8 mouse cellular contexts compared by ENCODE assay signal in the genomic region with DNA sequence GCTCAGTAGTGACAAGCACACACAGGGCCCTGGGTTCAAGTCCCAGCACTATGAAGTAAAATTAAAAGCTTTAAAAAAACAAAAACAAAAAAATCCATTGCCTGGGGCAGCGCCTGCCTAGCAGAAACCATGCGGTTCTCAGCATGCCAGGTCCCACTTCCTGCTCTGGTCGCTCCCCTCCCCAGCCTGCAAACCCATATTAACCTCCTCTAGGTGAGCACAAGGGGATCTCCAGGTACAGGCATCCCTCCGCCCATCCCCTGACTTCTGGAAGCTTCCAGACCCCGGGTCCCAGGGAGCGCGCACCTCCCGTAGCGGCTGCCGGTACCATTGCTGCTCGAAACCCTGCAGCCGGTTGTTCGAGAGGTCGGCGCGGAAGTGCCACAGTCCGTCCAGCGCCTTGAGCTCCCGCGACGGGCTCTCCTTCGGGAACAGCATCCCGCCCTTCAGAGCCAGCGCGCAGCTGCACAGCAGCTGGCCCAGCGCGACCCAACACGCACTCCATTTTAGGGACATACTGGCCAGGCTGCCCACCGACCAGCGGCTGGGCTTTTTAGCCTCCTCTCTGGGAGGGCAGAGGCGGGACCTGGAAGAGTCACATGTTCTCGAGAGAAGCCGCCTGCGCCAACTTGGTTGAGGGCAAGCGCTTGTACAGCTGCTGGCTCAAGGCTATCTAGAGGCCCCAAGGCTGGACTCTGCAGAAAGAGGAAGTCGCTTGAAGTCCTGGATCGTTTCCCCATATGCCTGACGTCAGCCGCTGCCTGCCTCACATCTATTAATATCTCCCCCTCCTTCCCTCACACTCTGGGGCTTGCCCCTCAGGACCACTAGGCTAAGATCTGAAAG. TPM values are rescaled to one million over a fixed set of nuclear protein-coding genes. Genes with fewer than 3 reads are reported as not detected.
A peak's percentile ranks its signal among the peaks of the same experiment; 100 is the strongest.
DNase-seq lines count a peak whose midpoint lies in the region; ATAC-seq lines count a peak whose summit lies in the region.

A gene (minus strand): TSS at position 749 of the 846 bp plus-strand sequence.

- peaks cover 28% of the 10 kb centered on the region for H3K36me3 ChIP-seq in erythroblast, embryonic 14.5 days (ENCODE audit: control insufficient read depth)
- no peaks in the 10 kb centered on the region for H3K36me3 ChIP-seq in heart, embryonic 11.5 days (ENCODE audit: control insufficient read depth, insufficient read depth, low read length)
- peaks cover 5% of the 10 kb centered on the region; the same call in 1 of the 2 replicates for H3K36me3 ChIP-seq in kidney, embryonic 16.5 days (ENCODE audit: insufficient read depth, low read length)

- WGBS in heart, embryonic 11.5 days (ENCODE audit: insufficient replicate concordance), result under 1% methylated on average over 39 of the region's 39 CpGs
- under 1% methylated on average over 39 of the region's 39 CpGs for WGBS in kidney, embryonic 16.5 days

- peak; percentile 88 for ATAC-seq in heart, embryonic 11.5 days (replicated peaks; ENCODE audit: insufficient number of reproducible peaks, low FRiP score, low TSS enrichment)
- ATAC-seq in kidney, embryonic 16.5 days (ENCODE audit: low FRiP score, low TSS enrichment), result peak; percentile 93

- DNase-seq in A20 (ENCODE audit: low read depth, low spot score) (peak; percentile 92), liver (peak; percentile 83)
- DNase-seq in brain, adult 2 months (ENCODE audit: low read depth, low spot score), result peak; percentile 89
- peak; percentile 81 to 83 for DNase-seq in monocyte, adult 2 months (ENCODE audit: low read depth in 1 of 2, low spot score in 2 of 2)
- peak; percentile 53 to 69 for DNase-seq in spleen, postnatal 14 days (ENCODE audit: low spot score in 2 of 2)

- peak within 1 kb of the TSS; percentile 76 for H3K27ac ChIP-seq in heart, embryonic 11.5 days (ENCODE audit: low read depth, low read length)
- peak within 1 kb of the TSS; percentile 76 for H3K27ac ChIP-seq in kidney, embryonic 16.5 days (ENCODE audit: low read length)

- H3K9ac ChIP-seq in heart, embryonic 11.5 days (ENCODE audit: low read depth, low read length), result peak within 1 kb of the TSS; percentile 77
- H3K9ac ChIP-seq in kidney, embryonic 16.5 days (replicated peaks; ENCODE audit: low read length), result peak within 1 kb of the TSS; percentile 78

- H3K4me1 ChIP-seq in erythroblast, embryonic 14.5 days (ENCODE audit: control insufficient read depth), result peaks cover 49% of the 10 kb centered on the region
- no peaks in the 10 kb centered on the region for H3K4me1 ChIP-seq in heart, embryonic 11.5 days (ENCODE audit: control insufficient read depth, insufficient read depth, low read length)
- H3K4me1 ChIP-seq in kidney, embryonic 16.5 days (ENCODE audit: insufficient read depth, low read length), result peaks cover 7% of the 10 kb centered on the region

- H3K4me3 ChIP-seq in erythroblast, embryonic 14.5 days (replicated peaks), result peak within 1 kb of the TSS; percentile 81
- H3K4me3 ChIP-seq in heart, embryonic 11.5 days (ENCODE audit: low read depth, low read length), result peak within 1 kb of the TSS; percentile 65
- peak within 1 kb of the TSS; percentile 69 for H3K4me3 ChIP-seq in kidney, embryonic 16.5 days (ENCODE audit: low read length)

- H3K4me2 ChIP-seq in heart, embryonic 11.5 days, result peak within 1 kb of the TSS; percentile 81
- peak within 1 kb of the TSS; percentile 72 for H3K4me2 ChIP-seq in kidney, embryonic 16.5 days (replicated peaks; ENCODE audit: low read depth, low read length)

- H3K9me3 ChIP-seq in erythroblast, embryonic 14.5 days (ENCODE audit: control insufficient read depth, low read length), result peaks cover 3% of the 10 kb centered on the region; the same call in 1 of the 2 replicates
- no peaks in the 10 kb centered on the region for H3K9me3 ChIP-seq in heart, embryonic 11.5 days (replicated peaks; ENCODE audit: control insufficient read depth, low read length)
- peaks cover 24% of the 10 kb centered on the region for H3K9me3 ChIP-seq in kidney, embryonic 16.5 days (ENCODE audit: low read length)

- H3K27me3 ChIP-seq in erythroblast, embryonic 14.5 days (ENCODE audit: control insufficient read depth), result no peaks in the 10 kb centered on the region
- no peaks in the 10 kb centered on the region for H3K27me3 ChIP-seq in heart, embryonic 11.5 days (ENCODE audit: control insufficient read depth, insufficient read depth, low read length)
- H3K27me3 ChIP-seq in kidney, embryonic 16.5 days (ENCODE audit: insufficient read depth, low read length), result no peaks in the 10 kb centered on the region

RNA-seq across cellular contexts. Expression of the gene that starts here (rescaled TPM):
- 0.28 and 0.51 TPM in 2 replicates for polyA plus RNA-seq in erythroblast, embryonic 14.5 days (2012)
- 50.2 and 62.8 TPM in 2 replicates for polyA plus RNA-seq in heart, embryonic 11.5 days (2014; fragmentation: Nextera tagmentation; extraction: Ambion mirVana)
- 55.0 and 59.4 TPM in 2 replicates for polyA plus RNA-seq in kidney, embryonic 16.5 days (2015; fragmentation: Nextera tagmentation; extraction: Ambion mirVana)

Comparison
In these comparisons a context has a peak if more than half of its experiments do, and no peak if none do; other contexts are left out.
1. Peak in every context shown above with its lines: DNase-seq, ATAC-seq, H3K4me3 ChIP-seq and H3K27ac ChIP-seq.
2. RNA of the gene that starts here (polyA plus RNA-seq): 55.0 to 59.4 TPM in kidney, embryonic 16.5 days and 50.2 to 62.8 TPM in heart, embryonic 11.5 days; 0.28 to 0.51 TPM in erythroblast, embryonic 14.5 days; every median in the first group is over 10 times any median in the second.